Mouse (Mus musculus): ENCODE results near the gene Sgo2b. TPM values are rescaled to one million over a fixed set of nuclear protein-coding genes. Genes with fewer than 3 reads are reported as not detected.
A peak's percentile ranks its signal among the peaks of the same experiment; 100 is the strongest.
"Not testable (repeated sequence)": the region's sequence is repeated elsewhere in the genome, so short reads cannot be mapped to it uniquely, and the experiment has no call there.

The Sgo2b gene
- 0.04 TPM in 1 of 2 replicates, not detected in the other for polyA plus RNA-seq (2016; fragmentation: Nextera tagmentation; extraction: Ambion mirVana)

DNA sequence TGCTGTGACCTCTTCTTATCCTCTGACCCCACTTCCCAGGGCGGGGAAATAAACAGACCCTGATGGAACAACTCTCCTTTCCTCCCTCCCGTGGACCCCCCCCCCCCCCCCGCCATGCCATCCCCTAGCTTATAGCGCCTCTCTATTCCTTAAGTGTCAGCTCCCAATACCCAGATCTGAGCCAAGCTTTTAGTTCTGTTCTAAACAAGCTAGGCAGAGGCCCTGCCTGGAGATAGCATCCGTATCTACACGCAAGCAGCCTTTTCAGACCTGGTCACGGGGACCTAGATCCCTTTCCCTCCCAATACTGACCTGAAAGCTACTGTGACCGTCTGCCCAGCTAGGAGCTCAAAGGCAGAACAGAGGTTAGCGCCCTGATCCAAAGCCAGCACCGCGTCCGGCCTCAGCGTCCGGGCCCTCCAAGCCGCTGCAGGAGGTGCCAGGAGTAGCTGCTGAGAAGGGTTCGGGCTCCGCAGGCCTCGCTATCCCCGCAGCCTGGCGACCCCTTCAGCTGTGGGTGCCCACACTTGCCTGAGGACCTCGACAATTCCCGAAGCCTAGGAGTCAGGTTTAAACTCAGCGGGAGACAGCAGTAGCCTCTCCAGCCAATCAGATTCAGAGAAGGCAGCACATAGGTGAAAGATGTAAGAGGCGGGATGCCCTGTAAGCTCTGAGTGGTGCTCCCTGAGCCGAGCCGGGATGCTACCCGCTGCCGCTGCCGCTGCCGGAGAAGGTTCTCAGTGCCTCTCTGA, at the start of gene Sgo2b:
TSS of gene Sgo2b (minus strand) at position 623 of the 752 bp plus-strand sequence.
- WGBS, result 7% methylated on average over 28 of the region's 30 CpGs
- H3K27ac ChIP-seq (replicated peaks), result peak within 1 kb of the TSS; percentile 63; the same call in 1 of the 2 replicates
- H3K36me3 ChIP-seq, result no peaks in the 10 kb centered on the region

DNA sequence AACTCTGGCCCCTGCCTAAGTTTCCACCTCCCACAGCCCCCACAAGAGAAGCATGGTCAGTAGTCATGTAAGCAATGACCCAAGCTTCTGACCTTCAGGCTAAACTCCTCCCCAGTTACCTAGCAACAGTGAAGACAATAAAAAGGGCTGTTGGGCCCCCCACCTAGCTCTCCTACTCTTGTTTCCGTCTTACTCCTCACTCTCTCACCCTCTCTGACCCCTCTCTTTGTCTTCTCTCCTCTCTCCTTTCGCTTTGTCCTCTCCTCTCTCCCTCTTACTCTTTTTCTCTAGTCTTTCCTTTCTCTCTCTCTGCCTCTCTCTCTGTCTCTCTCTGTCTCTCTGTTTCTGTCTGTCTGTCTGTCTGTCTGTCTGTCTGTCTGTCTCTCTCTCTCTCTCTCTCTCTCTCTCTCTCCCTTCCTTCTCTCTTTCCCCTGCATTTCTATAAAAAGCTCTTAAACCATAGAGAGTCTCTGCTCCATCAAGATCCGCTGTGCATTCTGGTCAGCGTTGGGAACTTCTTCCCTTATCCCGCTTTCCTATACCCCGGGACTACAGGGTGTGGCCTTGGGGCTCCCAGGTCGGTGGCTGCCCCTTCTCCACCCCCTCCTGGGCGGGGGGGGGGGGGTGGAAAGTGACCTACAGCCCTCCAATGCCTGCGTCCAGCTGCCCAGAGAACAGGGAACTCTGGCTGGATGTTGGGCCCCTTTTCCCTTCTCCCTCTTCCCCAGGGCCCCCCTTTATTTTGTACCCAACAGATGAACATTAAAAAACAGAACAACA, 18.8 kb upstream of the Sgo2b start:
- not testable (repeated sequence) for H3K9me3 ChIP-seq (replicated peaks)
- 21% methylated on average over 9 of the region's 9 CpGs for WGBS

More for the DNA sequence above, at the start of gene Sgo2b:
- peak; percentile 45 for DNase-seq (ENCODE audit: low spot score)
- peak within 1 kb of the TSS; percentile 48 for H3K4me3 ChIP-seq
- H3K4me1 ChIP-seq, result peaks cover 9% of the 10 kb centered on the region; the same call in 1 of the 2 replicates
- no peaks in the 10 kb centered on the region for H3K9me3 ChIP-seq (replicated peaks)
- H3K27me3 ChIP-seq (ENCODE audit: low read depth, poor library complexity, severe bottlenecking), result 0 out of 2 replicates have a peak, but pooled peaks cover 6% of the 10 kb centered on the region

GRCm38 (mm10) chr8:63961032-63961785, 9.2 kb upstream of the Sgo2b start:
- H3K4me1 ChIP-seq, result no peaks in the 10 kb centered on the region
- no peak overlapping the region for H3K27ac ChIP-seq (replicated peaks)
- peaks cover 11% of the 10 kb centered on the region; the same call in 1 of the 2 replicates for H3K9me3 ChIP-seq (replicated peaks)
- no peaks in the 10 kb centered on the region for H3K36me3 ChIP-seq
- DNase-seq (ENCODE audit: low spot score), result no peak
- no peaks in the 10 kb centered on the region for H3K27me3 ChIP-seq (ENCODE audit: low read depth, poor library complexity, severe bottlenecking)
- 82% methylated on average over 3 of the region's 3 CpGs for WGBS
- H3K4me3 ChIP-seq, result no peak overlapping the region

More for the DNA sequence above, 18.8 kb upstream of the Sgo2b start:
- H3K4me1 ChIP-seq, result peaks cover 13% of the 10 kb centered on the region
- H3K4me3 ChIP-seq; H3K36me3 ChIP-seq; H3K27me3 ChIP-seq (ENCODE audit: low read depth, poor library complexity, severe bottlenecking): not testable (repeated sequence)
- DNase-seq (ENCODE audit: low spot score), result peak; percentile 40
- H3K27ac ChIP-seq (replicated peaks), result peak overlapping the region; percentile 67

- H3K4me3 ChIP-seq; H3K9me3 ChIP-seq (replicated peaks); H3K4me1 ChIP-seq; DNase-seq (ENCODE audit: low spot score); H3K27me3 ChIP-seq (ENCODE audit: low read depth, poor library complexity, severe bottlenecking); H3K27ac ChIP-seq (replicated peaks); H3K36me3 ChIP-seq: not testable (repeated sequence)
- 90% methylated on average over 4 of the region's 4 CpGs for WGBS
Observed at GRCm38 (mm10) chr8:63953802-63954201, 1.8 kb upstream of the Sgo2b start.

DNA sequence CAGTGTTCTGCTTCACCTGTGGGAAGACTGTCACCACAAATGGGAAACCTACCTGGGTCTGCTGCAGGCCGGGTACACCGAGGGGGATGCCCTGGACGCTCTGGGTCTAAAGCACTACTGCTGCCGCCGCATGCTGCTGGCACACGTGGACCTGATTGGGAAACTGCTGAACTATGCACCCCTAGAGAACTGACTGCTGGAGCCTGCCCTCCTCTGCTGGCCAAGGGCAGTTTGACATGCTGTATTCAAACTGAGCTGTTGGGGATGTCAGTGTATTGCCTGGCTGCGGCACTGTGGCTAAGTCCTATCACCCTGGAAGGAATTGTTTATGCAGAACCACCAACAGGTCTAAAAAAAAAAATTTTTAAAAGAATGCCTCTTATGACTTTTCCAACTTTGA, 18.9 kb downstream of the Sgo2b start:
- no peaks in the 10 kb centered on the region for H3K9me3 ChIP-seq (replicated peaks)
- no peaks in the 10 kb centered on the region for H3K27me3 ChIP-seq (ENCODE audit: low read depth, poor library complexity, severe bottlenecking)
- WGBS, result 79% methylated on average over 7 of the region's 7 CpGs
- H3K36me3 ChIP-seq, result no peaks in the 10 kb centered on the region
- no peak overlapping the region for H3K27ac ChIP-seq (replicated peaks)
- no peak overlapping the region for H3K4me3 ChIP-seq
- no peaks in the 10 kb centered on the region for H3K4me1 ChIP-seq
- no peak for DNase-seq (ENCODE audit: low spot score)

DNA sequence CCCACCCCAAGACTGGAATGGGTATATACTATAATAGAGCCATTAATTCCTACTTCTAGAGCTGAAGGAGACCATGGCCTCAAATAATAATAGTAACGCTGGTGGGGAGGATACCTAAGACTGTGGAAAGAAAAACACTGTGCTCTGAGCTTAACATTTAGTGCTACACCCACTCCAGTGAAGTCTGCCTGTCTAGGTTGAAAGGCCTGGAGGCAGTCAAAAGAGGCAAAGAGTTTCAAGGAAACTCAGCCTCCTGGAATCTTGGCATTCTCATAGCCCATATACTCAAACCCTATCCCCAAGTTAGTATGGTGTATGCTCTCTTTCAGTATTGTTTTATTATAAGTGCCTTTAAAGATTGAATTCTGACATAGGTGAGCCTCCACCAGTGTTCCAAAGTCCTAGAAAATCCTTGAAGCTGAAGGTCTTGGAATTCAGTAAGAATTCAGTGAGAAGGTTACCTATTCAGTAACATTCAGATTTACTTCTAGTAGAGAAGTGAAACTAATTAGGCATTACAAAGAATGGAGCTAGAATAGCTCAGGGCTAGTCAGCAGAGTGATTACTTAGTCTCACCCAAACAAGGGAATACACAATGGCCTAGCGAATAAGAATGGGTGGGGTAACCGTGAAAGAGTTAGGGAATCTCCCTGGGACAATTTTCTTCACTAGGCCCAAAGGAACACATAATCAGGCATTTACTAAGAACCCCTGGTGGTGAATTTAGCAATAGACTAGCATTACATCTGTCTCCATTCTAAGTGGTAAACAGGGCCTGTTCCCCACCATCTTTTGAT, 22.5 kb downstream of the Sgo2b start:
- DNase-seq (ENCODE audit: low spot score), result no peak
- Histone ChIP-seq H3K4me1 (no peaks in the 10 kb centered on the region), H3K27ac (replicated peaks) (no peak overlapping the region), H3K27me3 (ENCODE audit: low read depth, poor library complexity, severe bottlenecking) (no peaks in the 10 kb centered on the region), H3K36me3 (no peaks in the 10 kb centered on the region), H3K9me3 (replicated peaks) (no peaks in the 10 kb centered on the region), H3K4me3 (no peak overlapping the region)
- WGBS, result 64% methylated on average over 3 of the region's 3 CpGs

GRCm38 (mm10) chr8:63921257-63921960, 30.6 kb downstream of the Sgo2b start:
- no peaks in the 10 kb centered on the region for H3K27me3 ChIP-seq (ENCODE audit: low read depth, poor library complexity, severe bottlenecking)
- no peak for DNase-seq (ENCODE audit: low spot score)
- H3K27ac ChIP-seq (replicated peaks), result no peak overlapping the region
- no peak overlapping the region for H3K4me3 ChIP-seq
- no peaks in the 10 kb centered on the region for H3K9me3 ChIP-seq (replicated peaks)
- no peaks in the 10 kb centered on the region for H3K36me3 ChIP-seq
- WGBS, result 56% methylated on average over 4 of the region's 4 CpGs
- H3K4me1 ChIP-seq, result peaks cover 8% of the 10 kb centered on the region

- Histone ChIP-seq H3K9me3 (replicated peaks) (no peaks in the 10 kb centered on the region), H3K4me1 (no peaks in the 10 kb centered on the region), H3K27ac (replicated peaks) (no peak overlapping the region), H3K27me3 (ENCODE audit: low read depth, poor library complexity, severe bottlenecking) (no peaks in the 10 kb centered on the region), H3K4me3 (no peak overlapping the region), H3K36me3 (no peaks in the 10 kb centered on the region)
- no peak for DNase-seq (ENCODE audit: low spot score)
- WGBS, result 84% methylated on average over 2 of the region's 2 CpGs
Observed at GRCm38 (mm10) chr8:63895096-63895495, 57.0 kb downstream of the Sgo2b start.

DNA sequence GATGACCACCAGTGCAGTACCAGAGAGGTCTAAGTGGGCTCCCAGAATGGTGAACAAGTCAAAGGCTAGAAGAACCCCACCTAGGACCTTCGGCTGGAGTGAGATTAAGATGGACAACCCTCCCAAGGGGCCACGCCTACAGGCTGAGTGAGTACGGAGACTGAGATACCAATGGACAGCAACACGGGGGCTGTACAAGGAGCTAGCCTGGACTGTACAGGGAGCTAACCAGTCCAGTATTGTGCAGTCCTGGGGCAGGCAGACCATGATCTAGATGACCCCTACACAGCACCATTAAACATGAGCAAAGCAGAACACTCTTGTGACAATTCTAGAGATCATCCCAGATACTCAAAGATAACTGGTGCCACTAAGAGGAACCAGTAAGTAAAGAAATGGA, 73.7 kb downstream of the Sgo2b start:
- H3K4me1 ChIP-seq, result no peaks in the 10 kb centered on the region
- no peak overlapping the region for H3K4me3 ChIP-seq
- H3K27ac ChIP-seq (replicated peaks), result no peak overlapping the region
- no peaks in the 10 kb centered on the region for H3K9me3 ChIP-seq (replicated peaks)
- no peaks in the 10 kb centered on the region for H3K36me3 ChIP-seq
- 89% methylated on average over 4 of the region's 4 CpGs for WGBS
- no peak for DNase-seq (ENCODE audit: low spot score)
- no peaks in the 10 kb centered on the region for H3K27me3 ChIP-seq (ENCODE audit: low read depth, poor library complexity, severe bottlenecking)

GRCm38 (mm10) chr8:63877393-63877792, 74.7 kb downstream of the Sgo2b start:
- Histone ChIP-seq H3K4me3 (no peak overlapping the region), H3K9me3 (replicated peaks) (no peaks in the 10 kb centered on the region), H3K4me1 (no peaks in the 10 kb centered on the region), H3K27me3 (ENCODE audit: low read depth, poor library complexity, severe bottlenecking) (no peaks in the 10 kb centered on the region), H3K36me3 (no peaks in the 10 kb centered on the region), H3K27ac (replicated peaks) (no peak overlapping the region)
- WGBS, result 28% methylated on average over 6 of the region's 6 CpGs
- peak; percentile 48 for DNase-seq (ENCODE audit: low spot score)

DNA sequence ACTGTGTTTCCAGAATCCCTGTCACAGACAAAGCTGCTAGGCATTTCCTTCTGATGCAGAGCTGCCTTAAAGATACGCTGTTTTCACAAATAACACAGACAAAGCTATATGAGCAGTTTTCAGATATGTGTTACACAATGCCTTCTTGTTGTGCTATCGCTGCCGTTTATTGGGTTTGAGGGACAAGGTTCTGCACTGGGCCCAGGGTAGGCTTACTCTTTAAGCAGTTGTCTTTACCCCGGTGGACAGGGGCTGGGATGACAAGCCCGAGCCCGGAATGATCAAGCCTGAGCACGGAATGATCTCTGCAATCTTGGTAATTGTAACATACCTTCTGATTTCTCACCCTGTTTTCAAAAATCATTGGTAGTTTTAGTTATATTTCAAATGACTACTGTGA, 75.1 kb downstream of the Sgo2b start:
- Histone ChIP-seq H3K4me1 (no peaks in the 10 kb centered on the region), H3K4me3 (no peak overlapping the region), H3K36me3 (no peaks in the 10 kb centered on the region), H3K27me3 (ENCODE audit: low read depth, poor library complexity, severe bottlenecking) (no peaks in the 10 kb centered on the region), H3K9me3 (replicated peaks) (no peaks in the 10 kb centered on the region), H3K27ac (replicated peaks) (no peak overlapping the region)
- WGBS, result 93% methylated on average over 7 of the region's 7 CpGs
- no peak for DNase-seq (ENCODE audit: low spot score)

Data from midbrain, embryonic 10.5 days (tissue).